Mouse (Mus musculus): ENCODE results near the gene Pnpla3.

- TF ChIP-seq CTCF (IDR thresholded peaks at IDR 0.05; ENCODE audit: borderline replicate concordance, control insufficient read depth, extremely low read depth, insufficient read depth, low read length, poor library complexity) = 0 out of 2 replicates have a peak, but pooled peaks have one; percentile 5
- TF ChIP-seq POLR2A (IDR thresholded peaks at IDR 0.05; ENCODE audit: control insufficient read depth, extremely low read depth, insufficient read depth, low read length, poor library complexity) = no peak
Measured at GRCm38 (mm10) chr15:84191724-84192057, 24.1 kb downstream of the Pnpla3 start.

Data from thymus, adult 2 months (tissue).